Mouse (Mus musculus) ES-E14 (cell line): ENCODE measurements around the gene Tceal3.

ENCODE experiments used
- MAFK ChIP-seq: IDR thresholded peaks from 2 replicates; pipeline ENCODE4 v1.6.1; 2014; ENCODE audit warnings: mild to moderate bottlenecking, low read depth, low read length, inconsistent platforms; ENCODE audit not compliant: insufficient read depth
- ZC3H11A ChIP-seq: IDR thresholded peaks from 2 replicates; pipeline ENCODE4 v1.6.1; 2012; ENCODE audit warnings: low read depth, mild to moderate bottlenecking, inconsistent platforms, low read length, borderline replicate concordance

DNA sequence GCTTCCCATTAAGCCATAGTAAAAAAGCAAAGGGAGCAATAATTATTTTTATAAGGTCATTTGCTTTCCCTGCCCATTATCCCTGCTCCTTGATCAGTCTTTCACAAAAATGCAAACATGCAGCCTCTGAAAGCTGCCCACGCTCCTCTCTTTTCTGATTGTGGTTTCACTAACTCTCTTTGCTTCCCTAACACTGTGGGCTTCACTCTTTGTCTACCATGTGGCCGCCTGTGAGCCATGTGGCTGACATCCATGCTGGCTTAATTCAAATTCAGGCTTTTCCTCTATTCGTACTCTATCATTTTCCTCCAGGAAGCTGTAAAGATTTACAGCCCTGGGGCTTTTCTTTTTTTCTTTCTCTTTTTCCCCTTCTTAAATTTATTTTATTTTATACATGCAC is 20.7 kb downstream of the Tceal3 start:
- no peak for TF ChIP-seq ZC3H11A
- TF ChIP-seq MAFK: no peak
